9 mouse cellular contexts compared by ENCODE assay signal in the genomic region with DNA sequence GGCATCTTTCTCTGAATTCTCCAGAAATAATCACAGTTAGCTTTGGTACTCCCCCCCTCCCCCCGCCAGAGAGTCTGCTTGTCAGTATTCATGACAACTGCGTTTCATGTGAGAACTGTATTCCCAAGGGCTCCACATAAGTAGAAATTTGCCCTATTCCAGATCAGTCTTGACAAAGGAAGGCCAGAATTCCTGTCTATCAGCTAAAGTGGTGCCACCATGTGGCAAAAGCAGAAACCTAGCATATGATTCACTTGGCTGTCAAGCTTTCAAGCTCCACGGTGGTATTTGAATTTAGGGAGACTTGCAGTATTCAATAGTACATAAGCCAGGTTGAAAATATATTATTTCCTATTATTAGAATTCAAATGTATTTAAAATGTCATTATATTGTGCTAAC. TPM values are rescaled to one million over a fixed set of nuclear protein-coding genes. Genes with fewer than 3 reads are reported as not detected.
DNase-seq lines count a peak whose midpoint lies in the region; ATAC-seq lines count a peak whose summit lies in the region.
"Had no signal": no experiment of that assay in that cellular context is flagged by ENCODE, and none has a peak within 500 bp of the region (broad histone marks: within the 10 kb centered on the region; RNA-seq: fewer than 3 reads in every experiment).

No protein-coding gene starts in this region.

- peak; percentile 12 to 24 for DNase-seq in adrenal gland, postnatal 36 days
- no peak for DNase-seq in adrenal gland, postnatal 4 days (ENCODE audit: low spot score in 2 of 2)
- peak; percentile 12 to 16 for DNase-seq in left cerebral cortex, adult 18-20 months (ENCODE audit: low spot score in 2 of 2)
- DNase-seq in left cerebral cortex, adult 11 months (ENCODE audit: low spot score): no peak
- DNase-seq in fibroblast of lung, adult 2 months (ENCODE audit: low read depth): peak; percentile 2
- DNase-seq in cerebellum, adult 8-10 months: no peak

- ATAC-seq in megakaryocyte progenitor cell, adult 5-6 weeks (replicated peaks; ENCODE audit: poor library complexity): 0 out of 2 replicates have a peak, but pooled peaks have one; percentile 29
- no peak for ATAC-seq in megakaryocyte, adult 5-6 weeks (ENCODE audit: poor library complexity, severe bottlenecking)

RNA-seq across cellular contexts. Expression of a gene that starts 0.6 kb away (rescaled TPM):
- under 1 TPM in 1 of 2 experiments, not detected in 1; 0.23 TPM for total RNA-seq in adrenal gland, postnatal 36 days (2021)
- total RNA-seq in adrenal gland, postnatal 4 days (2021): under 1 TPM; 0.56 to 0.59 TPM
- total RNA-seq in left cerebral cortex, adult 18-20 months (2021): not detected
- 0.89 TPM in 1 of 2 replicates, not detected in the other for total RNA-seq in megakaryocyte progenitor cell, adult 5-6 weeks (2015)
- 0.67 TPM in 1 of 2 replicates, not detected in the other for total RNA-seq in megakaryocyte progenitor cell, adult 5-6 weeks (2017)
- not detected in 2 replicates for total RNA-seq in megakaryocyte, adult 5-6 weeks (2015)
- not detected in 2 replicates for total RNA-seq in megakaryocyte, adult 5-6 weeks (2017)
- total RNA-seq: left cerebral cortex, adult 8-10 months had no signal

Comparison
In these comparisons a context has a peak if more than half of its experiments do, and no peak if none do; other contexts are left out.
1. DNase-seq: peak in adrenal gland, postnatal 36 days (2 of 2), left cerebral cortex, adult 18-20 months (2 of 2) and fibroblast of lung, adult 2 months (single experiment); none in adrenal gland, postnatal 4 days (0 of 2), left cerebral cortex, adult 11 months (single experiment) and cerebellum, adult 8-10 months (single experiment).